Mouse (Mus musculus): ENCODE results near the gene Lrpprc.

DNA sequence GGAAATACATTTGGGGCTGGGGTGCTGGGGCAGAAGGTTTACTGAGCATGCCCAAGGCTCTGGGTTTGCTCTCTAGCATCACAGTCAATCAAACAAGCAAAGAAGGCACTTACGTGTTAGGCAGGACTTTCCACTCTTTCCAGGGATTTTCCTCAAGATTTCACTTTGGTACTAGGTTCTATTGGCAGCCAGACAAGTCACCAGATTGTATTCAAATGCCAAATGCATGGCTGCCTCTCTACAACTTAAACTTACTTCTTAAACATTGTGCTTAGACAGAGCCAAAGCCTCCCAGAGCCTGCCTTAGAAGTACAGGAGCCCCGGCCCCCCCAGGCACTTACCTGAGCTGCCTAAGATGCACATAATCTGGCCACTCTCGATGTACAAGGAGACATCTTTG is 108.9 kb downstream of the Lrpprc start:
- TF ChIP-seq CTCF (IDR thresholded peaks at IDR 0.05; ENCODE audit: control insufficient read depth, insufficient read depth, insufficient read length) (no peak), MAX (IDR thresholded peaks at IDR 0.05) (no peak)

Data from C2C12 (cell line).